Mouse (Mus musculus): ENCODE data around the gene Lamb3. TPM values are rescaled to one million over a fixed set of nuclear protein-coding genes. Genes with fewer than 3 reads are reported as not detected.

Gene Lamb3
- total RNA-seq (2021): 1 to 10 TPM; 1.4 to 2.1 TPM

GRCm38 (mm10) chr1:193207503-193207902 is at the start of gene Lamb3:
TSS of gene Lamb3 (plus strand) at chr1:193207699.
- no peak for DNase-seq (ENCODE audit: extremely low spot score in 1 of 2, low spot score in 2 of 2)
- intact Hi-C loops (cut with DNase I): loop anchor here (5.0 kb wide), 2 partner anchors 160 to 175 kb away; no protein-coding TSS in a partner anchor

GRCm38 (mm10) chr1:193159163-193159562 is 48.3 kb upstream of the Lamb3 start:
- DNase-seq (ENCODE audit: extremely low spot score in 1 of 2, low spot score in 2 of 2): no peak

GRCm38 (mm10) chr1:193159613-193160012 is 47.9 kb upstream of the Lamb3 start:
- DNase-seq (ENCODE audit: extremely low spot score in 1 of 2, low spot score in 2 of 2): no peak
- intact Hi-C loops (cut with DNase I): no loop called here

More at GRCm38 (mm10) chr1:193159163-193159562, 48.3 kb upstream of the Lamb3 start:
- intact Hi-C loops (cut with DNase I): no loop called here

DNA sequence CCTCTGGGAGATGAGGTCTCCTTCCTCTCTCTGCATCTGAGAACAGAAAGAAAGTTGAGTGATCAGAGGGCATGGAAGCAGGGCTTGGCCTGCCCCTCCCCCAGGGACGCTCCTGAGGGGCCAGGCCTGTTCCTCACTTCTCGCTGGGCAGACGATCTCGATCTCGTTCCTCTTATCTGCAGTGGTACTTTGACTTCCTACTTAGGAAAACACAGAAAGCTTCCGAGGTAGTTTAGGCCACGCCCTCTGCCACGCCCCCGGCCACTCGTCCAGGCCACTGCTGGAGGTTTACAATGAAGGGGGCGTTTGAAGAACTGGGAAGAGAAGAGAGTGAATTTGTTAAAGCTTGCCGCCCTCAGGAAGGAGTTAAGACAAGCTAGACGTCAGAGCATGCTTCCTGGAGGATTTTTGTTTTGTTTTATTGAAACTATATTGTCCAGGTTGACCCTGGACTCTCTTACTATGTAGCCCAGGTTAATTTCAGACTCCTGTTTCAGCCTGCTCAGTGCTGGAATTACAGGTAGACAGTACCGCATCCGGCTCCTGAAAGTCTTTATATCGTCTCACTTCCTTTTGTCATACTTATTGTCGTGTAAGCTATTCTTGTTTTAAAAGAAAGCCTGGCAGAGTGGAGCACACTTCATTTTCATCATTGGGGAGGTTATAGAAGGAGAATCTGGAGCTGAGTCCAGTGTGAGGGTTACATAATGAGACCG is 47.0 kb upstream of the Lamb3 start:
- DNase-seq (ENCODE audit: extremely low spot score in 1 of 2, low spot score in 2 of 2): peak in 1 of 2 experiments; percentile 70
- intact Hi-C loops (cut with DNase I): no loop called here

GRCm38 (mm10) chr1:193167746-193168145 is 39.8 kb upstream of the Lamb3 start, which contains the start of gene A130010J15Rik:
TSS of gene A130010J15Rik (plus strand) at chr1:193168046.
- intact Hi-C loops (cut with DNase I): no loop called here

DNA sequence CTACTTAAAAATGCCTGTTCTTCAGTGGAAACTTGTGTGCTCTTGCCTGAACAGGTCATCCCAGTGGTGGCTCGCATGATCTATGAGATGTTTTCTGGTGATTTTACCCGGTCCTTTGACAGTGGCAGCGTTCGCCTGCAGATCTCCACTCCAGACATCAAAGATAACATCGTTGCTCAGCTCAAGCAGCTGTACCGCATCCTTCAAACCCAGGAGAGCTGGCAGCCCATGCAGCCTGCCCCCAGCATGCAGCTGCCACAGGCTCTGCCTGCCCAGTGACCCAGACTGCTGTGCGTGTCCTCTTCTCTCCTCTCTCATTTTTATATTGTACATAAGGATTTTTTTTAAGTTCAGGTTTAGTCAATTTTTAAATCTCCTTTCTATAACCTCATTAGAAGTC is 38.3 kb upstream of the Lamb3 start:
- intact Hi-C loops (cut with DNase I): no loop called here
- DNase-seq (ENCODE audit: extremely low spot score in 1 of 2, low spot score in 2 of 2): no peak

More at GRCm38 (mm10) chr1:193167746-193168145, 39.8 kb upstream of the Lamb3 start, which contains the start of gene A130010J15Rik:
- DNase-seq (ENCODE audit: extremely low spot score in 1 of 2, low spot score in 2 of 2): no peak

- intact Hi-C loops (cut with DNase I): no loop called here
- DNase-seq (ENCODE audit: extremely low spot score in 1 of 2, low spot score in 2 of 2): no peak
Observed at GRCm38 (mm10) chr1:193169856-193170255, 37.6 kb upstream of the Lamb3 start.

DNA sequence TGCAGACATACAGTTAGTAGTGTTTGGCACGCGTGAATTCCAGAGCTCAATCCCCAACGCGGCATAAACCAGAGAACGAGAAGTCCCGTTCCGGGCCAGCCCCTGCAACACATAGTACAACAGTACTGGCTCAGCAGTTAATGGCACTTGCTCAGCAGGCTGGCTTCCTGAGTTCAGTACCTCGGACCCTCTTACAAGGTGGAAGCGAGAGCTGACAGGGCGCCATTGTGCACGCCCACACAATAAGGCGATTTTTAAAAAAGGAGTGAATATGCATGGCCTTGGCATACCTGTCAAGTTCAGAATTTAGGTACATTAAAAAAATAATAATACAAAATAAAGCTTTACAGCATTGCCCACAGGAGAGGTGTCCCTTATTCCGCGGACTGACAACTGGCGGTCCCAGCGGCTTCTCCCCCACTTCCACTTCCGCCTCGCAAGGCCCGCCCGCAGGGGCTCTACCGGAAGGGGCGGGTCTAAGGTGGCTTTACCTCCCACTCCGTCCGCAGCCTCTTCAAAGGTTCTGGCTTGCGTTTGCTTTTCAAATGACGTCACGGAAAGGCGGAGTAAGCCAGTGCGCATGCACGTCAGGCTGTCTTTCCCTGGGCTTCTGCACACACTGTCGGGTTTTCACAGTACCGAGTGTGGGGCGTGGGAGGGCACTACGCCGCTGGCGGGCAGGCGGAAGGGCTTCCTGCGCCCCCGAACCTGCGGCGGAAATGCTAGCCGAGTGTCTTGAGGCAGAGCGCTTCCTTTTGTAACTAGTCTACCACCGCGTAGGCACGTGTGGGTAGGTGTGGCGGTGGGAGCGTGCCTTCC is 34.3 kb upstream of the Lamb3 start:
- peak; percentile 95 to 96 for DNase-seq (ENCODE audit: extremely low spot score in 1 of 2, low spot score in 2 of 2)
- intact Hi-C loops (cut with DNase I): no loop called here

GRCm38 (mm10) chr1:193173810-193174129 is 33.7 kb upstream of the Lamb3 start:
- intact Hi-C loops (cut with DNase I): no loop called here
- DNase-seq (ENCODE audit: extremely low spot score in 1 of 2, low spot score in 2 of 2): no peak

- DNase-seq (ENCODE audit: extremely low spot score in 1 of 2, low spot score in 2 of 2): no peak
- intact Hi-C loops (cut with DNase I): no loop called here
Observed at GRCm38 (mm10) chr1:193174143-193174733, 33.3 kb upstream of the Lamb3 start.

GRCm38 (mm10) chr1:193181104-193181503 is 26.4 kb upstream of the Lamb3 start:
- no peak for DNase-seq (ENCODE audit: extremely low spot score in 1 of 2, low spot score in 2 of 2)
- intact Hi-C loops (cut with DNase I): no loop called here

DNA sequence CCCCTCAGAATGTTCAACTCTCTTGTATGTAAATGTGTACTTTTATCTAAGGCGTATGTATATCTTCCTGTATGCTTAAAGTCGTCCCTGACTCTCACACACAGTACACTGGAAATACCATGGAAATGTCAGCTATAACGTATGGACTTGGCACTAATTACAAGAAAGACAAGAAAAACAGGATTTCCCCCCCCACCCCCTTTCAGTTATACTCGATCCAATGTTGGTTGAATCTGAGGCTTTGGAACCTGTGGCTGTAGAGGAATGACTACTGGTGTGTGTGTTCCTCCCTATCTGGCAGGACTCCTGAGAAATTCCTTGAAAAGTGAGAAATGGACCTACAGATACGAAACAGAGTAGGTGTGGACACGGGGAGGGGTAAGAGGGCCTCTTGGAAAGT is 19.2 kb upstream of the Lamb3 start:
- intact Hi-C loops (cut with DNase I): no loop called here
- no peak for DNase-seq (ENCODE audit: extremely low spot score in 1 of 2, low spot score in 2 of 2)

- intact Hi-C loops (cut with DNase I): no loop called here
- DNase-seq (ENCODE audit: extremely low spot score in 1 of 2, low spot score in 2 of 2): peak; percentile 23 to 86
Observed at GRCm38 (mm10) chr1:193189151-193189621, 18.3 kb upstream of the Lamb3 start.

GRCm38 (mm10) chr1:193189771-193190170 is 17.7 kb upstream of the Lamb3 start:
- peak in 1 of 2 experiments; percentile 40 for DNase-seq (ENCODE audit: extremely low spot score in 1 of 2, low spot score in 2 of 2)

DNA sequence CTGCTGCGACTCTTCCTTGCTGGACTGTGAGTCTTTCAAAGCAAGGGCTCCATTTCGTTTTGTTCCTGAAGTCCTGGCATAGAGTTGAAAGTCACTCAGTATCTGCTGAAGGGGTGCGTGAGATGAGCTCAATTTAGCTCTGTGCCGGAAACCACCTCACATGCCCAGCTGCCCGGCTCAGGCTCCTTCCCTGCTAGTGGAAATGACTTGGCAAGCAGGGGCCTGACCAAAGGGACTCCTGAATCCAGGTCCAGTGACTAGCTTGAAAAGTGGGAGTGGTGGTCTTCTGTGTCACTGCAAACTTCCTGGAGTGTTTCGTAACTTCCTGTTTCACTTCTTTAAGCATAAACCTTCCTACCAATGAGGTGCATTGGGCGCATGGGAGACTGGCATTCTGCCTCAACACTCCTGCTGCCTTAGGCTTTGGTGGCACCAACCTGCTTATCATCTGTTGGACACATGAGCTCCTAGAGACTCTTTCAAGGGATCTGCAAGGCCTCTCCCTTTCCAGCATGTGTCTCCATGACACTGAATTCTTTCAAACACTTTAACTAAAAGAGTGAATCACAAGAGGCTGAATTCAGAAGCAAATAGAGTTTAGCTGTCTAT is 15.7 kb upstream of the Lamb3 start:
- intact Hi-C loops (cut with DNase I): no loop called here
- no peak for DNase-seq (ENCODE audit: extremely low spot score in 1 of 2, low spot score in 2 of 2)

More at GRCm38 (mm10) chr1:193189771-193190170, 17.7 kb upstream of the Lamb3 start:
- intact Hi-C loops (cut with DNase I): no loop called here

DNA sequence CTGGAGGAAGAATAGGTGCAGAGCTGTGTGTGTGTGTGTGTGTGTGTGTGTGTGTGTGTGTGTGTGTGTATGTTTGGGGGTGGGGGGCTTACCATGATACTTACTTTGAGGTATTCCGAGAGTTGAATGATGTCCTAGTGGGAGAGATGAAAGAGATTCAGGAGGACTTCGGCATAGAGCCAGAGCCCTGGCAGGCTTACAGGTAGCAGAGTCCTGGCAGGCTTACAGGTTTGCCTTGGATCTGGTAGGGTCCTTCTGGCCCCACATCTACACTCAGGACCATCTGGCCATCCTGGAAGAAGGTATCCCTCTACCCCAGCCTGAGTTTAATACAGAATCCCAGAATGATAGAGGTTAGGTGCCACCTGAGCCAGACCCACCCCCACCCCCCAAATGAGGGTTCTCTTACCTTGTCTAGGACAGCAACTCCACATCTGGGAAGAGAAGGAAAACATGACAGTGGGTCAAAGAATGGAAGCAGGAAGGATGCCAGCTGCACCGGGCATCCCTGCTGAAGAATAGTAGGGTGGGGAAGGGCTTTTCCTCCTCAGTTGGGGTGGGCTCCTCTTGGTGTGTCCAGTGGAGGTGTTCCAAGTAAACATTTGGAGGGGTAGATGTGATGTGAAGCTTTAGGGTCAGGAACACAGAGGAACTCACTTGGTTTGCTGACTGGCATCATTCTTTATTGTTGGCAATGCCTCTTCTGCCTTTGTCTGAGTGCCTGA is 12.9 kb upstream of the Lamb3 start:
- intact Hi-C loops (cut with DNase I): no loop called here
- DNase-seq (ENCODE audit: extremely low spot score in 1 of 2, low spot score in 2 of 2): no peak

DNA sequence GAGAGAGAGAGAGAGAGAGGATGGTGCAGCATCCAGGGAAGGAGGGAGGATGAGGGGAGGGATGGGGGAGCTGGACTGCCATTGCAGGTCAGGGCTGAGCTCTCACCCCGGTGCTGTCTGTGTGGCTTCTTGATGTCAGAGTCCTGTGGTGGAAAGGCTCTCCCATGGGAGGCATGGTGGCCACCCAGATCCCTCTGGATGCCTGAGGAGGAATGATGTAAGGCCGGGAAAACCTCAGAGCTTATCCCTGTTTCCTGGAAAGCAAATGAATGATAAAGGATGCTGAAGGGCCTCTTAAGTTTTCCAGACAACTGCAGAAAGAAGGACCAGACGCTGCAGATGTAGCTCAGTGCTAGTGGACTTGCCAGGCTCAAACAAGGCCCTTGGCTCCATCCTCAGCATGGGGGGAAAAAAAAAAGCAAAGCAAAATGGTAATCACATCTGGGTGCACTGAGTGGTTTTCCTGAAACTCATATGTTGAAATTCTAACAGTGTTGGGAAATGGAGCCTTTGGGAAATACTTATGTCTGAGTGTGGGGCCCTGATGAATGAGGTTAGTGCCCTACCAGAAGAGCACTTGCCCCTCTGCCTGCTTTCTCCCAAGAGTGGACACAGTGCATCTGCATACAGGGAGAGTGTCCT is 12.2 kb upstream of the Lamb3 start:
- intact Hi-C loops (cut with DNase I): no loop called here
- no peak for DNase-seq (ENCODE audit: extremely low spot score in 1 of 2, low spot score in 2 of 2)

Data from left cerebral cortex, postnatal 10 days (tissue).